Mouse (Mus musculus) G1E (cell line): ENCODE results near the gene Tuba1a.

Source experiments
- CTCF ChIP-seq: IDR thresholded peaks from 2 replicates; pipeline ENCODE4 v1.5.1; 2012; ENCODE audit warnings: low read depth, low read length, inconsistent platforms, mixed read lengths
- POLR2AphosphoS5 ChIP-seq: IDR thresholded peaks from 2 replicates; pipeline ENCODE4 v1.6.1; 2012; ENCODE audit warnings: low read depth, low read length, inconsistent platforms; ENCODE audit not compliant: insufficient replicate concordance

- TF ChIP-seq CTCF (no peak), POLR2AphosphoS5 (no peak)
Observed at GRCm38 (mm10) chr15:98988787-98989186, 35.3 kb upstream of the Tuba1a start.
